ENCODE assay signal across 15 mouse cellular contexts in the genomic region with DNA sequence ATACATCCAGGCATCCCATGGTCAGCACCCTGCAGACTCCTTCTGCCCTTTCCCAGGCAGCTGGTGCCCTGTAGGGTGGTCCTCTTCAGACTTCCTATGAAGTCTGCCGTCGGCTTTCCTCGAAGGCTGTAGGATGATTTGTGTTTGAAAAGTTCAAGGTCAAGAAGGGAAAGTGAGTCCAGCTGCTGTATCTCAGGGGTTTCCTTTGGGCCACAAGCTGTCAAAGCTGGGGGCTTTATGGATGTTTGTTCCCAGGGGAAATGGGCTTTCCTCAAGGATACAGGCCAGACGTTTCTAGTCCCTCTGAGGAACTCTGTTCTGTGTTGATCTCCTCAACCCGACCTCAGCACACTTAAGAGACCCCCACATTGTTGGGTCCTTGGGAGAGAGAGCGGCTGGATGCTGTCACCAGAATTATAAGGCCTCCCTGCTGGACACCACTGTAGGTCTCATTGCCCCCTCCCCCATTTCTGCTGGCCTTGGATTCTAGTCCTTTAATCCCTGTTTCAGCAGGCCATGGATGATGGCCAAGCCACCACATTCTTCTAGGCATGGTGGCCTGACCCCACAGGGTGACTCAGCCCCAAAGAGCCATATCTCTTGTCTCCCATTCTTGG. TPM values are rescaled to one million over a fixed set of nuclear protein-coding genes. Genes with fewer than 3 reads are reported as not detected.
DNase-seq lines count a peak whose midpoint lies in the region; ATAC-seq and TF ChIP-seq lines count a peak whose summit lies in the region.
"Had no signal": no experiment of that assay in that cellular context is flagged by ENCODE, and none has a peak within 500 bp of the region (broad histone marks: within the 10 kb centered on the region; RNA-seq: fewer than 3 reads in every experiment).

No protein-coding gene starts in this region.

- intact Hi-C loops in heart, postnatal 14 days (cut with DNase I) = no loop called here

- peaks cover 9% of the 10 kb centered on the region; the same call in 1 of the 2 replicates for H3K4me1 ChIP-seq in lung, embryonic 16.5 days (replicated peaks; ENCODE audit: control insufficient read depth, insufficient read depth, low read length)
- peaks cover 8% of the 10 kb centered on the region for H3K4me1 ChIP-seq in lung, adult 2 months (ENCODE audit: control insufficient read depth, insufficient read depth, low read length)
- H3K4me1 ChIP-seq in stomach, embryonic 15.5 days = 0 out of 2 replicates have a peak, but pooled peaks cover 7% of the 10 kb centered on the region

- no peak overlapping the region for H3K4me2 ChIP-seq in lung, embryonic 16.5 days (ENCODE audit: low read depth, low read length)
- no peak overlapping the region for H3K4me2 ChIP-seq in stomach, embryonic 15.5 days

- peak; percentile 80 for ATAC-seq in lung, embryonic 16.5 days (ENCODE audit: low read depth)
- ATAC-seq in stomach, embryonic 15.5 days (ENCODE audit: insufficient read depth, low FRiP score, low read depth) = peak; percentile 82; the same call in 1 of the 2 replicates
- ATAC-seq in inflammation-experienced regulatory T-cells, adult 6 months = no peak
- ATAC-seq: forebrain, embryonic 16.5 days had no signal

- no peak overlapping the region for H3K4me3 ChIP-seq in lung, embryonic 16.5 days (ENCODE audit: low read length)
- H3K4me3 ChIP-seq in lung, adult 2 months (replicated peaks; ENCODE audit: extremely low read depth, low read depth, low read length) = no peak overlapping the region
- no peak overlapping the region for H3K4me3 ChIP-seq in stomach, embryonic 15.5 days (replicated peaks)
- H3K4me3 ChIP-seq: midbrain, embryonic 10.5 days had no signal

- DNase-seq in lung, adult 2 months = no peak
- peak; percentile 54 for DNase-seq in adrenal gland, postnatal 10 days
- DNase-seq in kidney, adult 9 months = peak; percentile 64
- no peak for DNase-seq in heart, postnatal 14 days
- DNase-seq in frontal cortex, postnatal 25 days (ENCODE audit: low spot score in 2 of 2) = no peak
- DNase-seq: cerebellum, adult 9-11 months; gastrocnemius, postnatal 36 days; right cerebral cortex, adult 18-20 months; thymus, postnatal 25 days had no signal

- H3K27ac ChIP-seq in lung, embryonic 16.5 days (ENCODE audit: low read length) = peak overlapping the region; percentile 51; the same call in 1 of the 2 replicates
- H3K27ac ChIP-seq in stomach, embryonic 15.5 days = peak overlapping the region; percentile 53
- H3K27ac ChIP-seq: midbrain, embryonic 10.5 days had no signal

- H3K36me3 ChIP-seq in lung, embryonic 16.5 days (ENCODE audit: control insufficient read depth, insufficient read depth, low read length) = no peaks in the 10 kb centered on the region; the same call in 1 of the 2 replicates
- H3K36me3 ChIP-seq in stomach, embryonic 15.5 days = 0 out of 2 replicates have a peak, but pooled peaks cover 9% of the 10 kb centered on the region
- H3K36me3 ChIP-seq: midbrain, embryonic 10.5 days had no signal

- WGBS in lung, embryonic 16.5 days = 17% methylated on average over 6 of the region's 6 CpGs
- WGBS in lung, adult 2 months = 52% methylated on average over 6 of the region's 6 CpGs
- 30% methylated on average over 6 of the region's 6 CpGs for WGBS in stomach, embryonic 15.5 days

- TF ChIP-seq POLR2A in lung, adult 2 months (IDR thresholded peaks at IDR 0.05; ENCODE audit: borderline replicate concordance, extremely low read depth, low read depth, low read length) = no peak

- no peak overlapping the region for H3K9ac ChIP-seq in lung, embryonic 16.5 days (ENCODE audit: low read length)
- no peak overlapping the region for H3K9ac ChIP-seq in stomach, embryonic 15.5 days

- H3K9me3 ChIP-seq in lung, embryonic 16.5 days (ENCODE audit: control insufficient read depth, low read length) = no peaks in the 10 kb centered on the region
- no peaks in the 10 kb centered on the region for H3K9me3 ChIP-seq in stomach, embryonic 15.5 days
- H3K9me3 ChIP-seq: midbrain, embryonic 10.5 days had no signal

- TF ChIP-seq CTCF in lung, adult 2 months (IDR thresholded peaks at IDR 0.05; ENCODE audit: insufficient read depth, low read length) = no peak

- H3K27me3 ChIP-seq in lung, embryonic 16.5 days (ENCODE audit: control insufficient read depth, insufficient read depth, low read depth, low read length) = no peaks in the 10 kb centered on the region
- H3K27me3 ChIP-seq in stomach, embryonic 15.5 days (replicated peaks) = no peaks in the 10 kb centered on the region

RNA-seq across cellular contexts. Expression of a gene that starts 23.4 kb away (rescaled TPM):
- polyA plus RNA-seq in lung, embryonic 16.5 days (2015; fragmentation: Nextera tagmentation; extraction: Ambion mirVana) = 6.0 and 6.7 TPM in 2 replicates
- polyA plus RNA-seq in lung, adult 2 months (2012; rRNA removed) = 54.0 and 66.2 TPM in 2 replicates
- 10 to 100 TPM; 41.6 to 56.8 TPM for total RNA-seq in adrenal gland, postnatal 10 days (2021)
- polyA plus RNA-seq in stomach, embryonic 15.5 days (2015; fragmentation: Nextera tagmentation; extraction: Ambion mirVana) = 16.2 and 17.6 TPM in 2 replicates
- polyA plus RNA-seq in inflammation-experienced regulatory T-cells, adult 6 months (2017; shearing (Covaris generic)) = under 1 TPM in 1 of 3 experiments, not detected in 2; 0.40 TPM
- 10 to 100 TPM; 74.4 to 88.1 TPM for total RNA-seq in heart, postnatal 14 days (2021)
- total RNA-seq: CH12.LX had no signal

Comparison
In these comparisons a context has a peak if more than half of its experiments do, and no peak if none do; other contexts are left out.
1. DNase-seq: peak in adrenal gland, postnatal 10 days (single experiment) and kidney, adult 9 months (single experiment); none in lung, adult 2 months (single experiment), heart, postnatal 14 days (0 of 2) and frontal cortex, postnatal 25 days (0 of 2).